In the genomic region with DNA sequence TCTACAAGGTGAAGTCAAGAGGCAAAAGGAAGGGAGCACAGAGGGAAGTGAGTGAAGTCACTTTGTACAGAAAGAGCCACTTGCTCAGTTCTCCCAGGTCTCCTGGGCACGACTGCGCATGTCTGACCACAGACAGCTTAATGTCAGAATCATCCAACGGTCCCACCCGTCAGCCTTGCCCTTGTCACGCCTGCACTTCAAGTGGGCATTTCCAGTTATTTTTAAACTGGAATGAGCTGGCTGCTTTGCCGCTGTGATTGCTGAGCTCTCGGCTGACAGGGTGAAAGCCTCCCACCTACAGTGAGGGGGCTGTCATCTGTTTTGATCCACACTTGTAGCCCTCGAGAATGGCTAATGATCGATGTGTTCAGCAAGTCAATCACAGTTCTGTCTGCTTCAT, we compare ENCODE assay signal across 12 mouse cellular contexts.
A peak's percentile ranks its signal among the peaks of the same experiment; 100 is the strongest.
DNase-seq lines count a peak whose midpoint lies in the region; ATAC-seq and TF ChIP-seq lines count a peak whose summit lies in the region.
"Had no signal": no experiment of that assay in that cellular context is flagged by ENCODE, and none has a peak within 500 bp of the region (broad histone marks: within the 10 kb centered on the region; RNA-seq: fewer than 3 reads in every experiment).

No protein-coding gene starts in this region.

- H3K4me1 ChIP-seq in midbrain, embryonic 10.5 days = peaks cover 21% of the 10 kb centered on the region
- H3K4me1 ChIP-seq in midbrain, embryonic 16.5 days (ENCODE audit: control insufficient read depth, insufficient read depth, low read length) = no peaks in the 10 kb centered on the region; the same call in 1 of the 2 replicates
- H3K4me1 ChIP-seq in heart, adult 2 months (ENCODE audit: control insufficient read depth, insufficient read depth, low read length) = peaks cover 2% of the 10 kb centered on the region; the same call in 1 of the 2 replicates
- peaks cover 45% of the 10 kb centered on the region for H3K4me1 ChIP-seq in heart, embryonic 15.5 days (replicated peaks)
- H3K4me1 ChIP-seq: liver, embryonic 15.5 days had no signal

- H3K27ac ChIP-seq in midbrain, embryonic 10.5 days (replicated peaks) = 0 out of 2 replicates have a peak overlapping the region, but pooled peaks have one; percentile 2
- no peak overlapping the region for H3K27ac ChIP-seq in midbrain, embryonic 16.5 days (ENCODE audit: low read length)
- peak overlapping the region; percentile 43 for H3K27ac ChIP-seq in heart, adult 2 months
- H3K27ac ChIP-seq in heart, embryonic 15.5 days = peak overlapping the region; percentile 90
- H3K27ac ChIP-seq: liver, embryonic 15.5 days had no signal

- no peak for DNase-seq in midbrain, embryonic 10.5 days (ENCODE audit: low spot score)
- peak; percentile 40 to 60 for DNase-seq in heart, adult 2 months
- no peak for DNase-seq in layer of hippocampus, adult 11-12 months (ENCODE audit: low spot score)
- no peak for DNase-seq in embryo, embryonic 11 days
- DNase-seq in cerebellum, adult 18-20 months = no peak
- DNase-seq: adrenal gland, postnatal 10 days; cerebellum, postnatal 36 days; kidney, postnatal 14 days had no signal

- ATAC-seq in midbrain, embryonic 16.5 days = no peak
- ATAC-seq in heart, embryonic 15.5 days (replicated peaks; ENCODE audit: insufficient number of reproducible peaks, insufficient read depth, low FRiP score, low read depth) = peak; percentile 82

- TF ChIP-seq CTCF in heart, adult 2 months (IDR thresholded peaks at IDR 0.05) = no peak

- TF ChIP-seq POLR2A in heart, adult 2 months (IDR thresholded peaks at IDR 0.05; ENCODE audit: insufficient read depth, low read depth, low read length) = peak; percentile 25; the same call in 1 of the 2 replicates
- no peak for TF ChIP-seq POLR2A in myocyte (IDR thresholded peaks at IDR 0.05; ENCODE audit: insufficient read length, low read depth)

- H3K27me3 ChIP-seq in midbrain, embryonic 10.5 days (ENCODE audit: low read depth, poor library complexity, severe bottlenecking) = no peaks in the 10 kb centered on the region
- H3K27me3 ChIP-seq in midbrain, embryonic 16.5 days (ENCODE audit: control insufficient read depth, insufficient read depth, low read depth, low read length) = no peaks in the 10 kb centered on the region
- H3K27me3 ChIP-seq in heart, adult 2 months (ENCODE audit: control insufficient read depth, insufficient read depth, low read length) = no peaks in the 10 kb centered on the region
- no peaks in the 10 kb centered on the region for H3K27me3 ChIP-seq in heart, embryonic 15.5 days
- no peaks in the 10 kb centered on the region for H3K27me3 ChIP-seq in myocyte (ENCODE audit: control insufficient read depth, insufficient read depth, insufficient read length)
- H3K27me3 ChIP-seq: liver, embryonic 15.5 days had no signal

- intact Hi-C loops in heart, adult 2 months (cut with DNase I) = no loop called here

- no peak overlapping the region for H3K4me3 ChIP-seq in midbrain, embryonic 10.5 days
- H3K4me3 ChIP-seq in midbrain, embryonic 16.5 days (ENCODE audit: low read depth, low read length) = no peak overlapping the region
- H3K4me3 ChIP-seq in heart, adult 2 months = no peak overlapping the region
- no peak overlapping the region for H3K4me3 ChIP-seq in heart, embryonic 15.5 days
- no peak overlapping the region for H3K4me3 ChIP-seq in myocyte
- H3K4me3 ChIP-seq: liver, embryonic 15.5 days had no signal

- no peak overlapping the region for H3ac ChIP-seq in myocyte (ENCODE audit: control insufficient read depth, insufficient read length)

- no peak overlapping the region for H3K9ac ChIP-seq in midbrain, embryonic 16.5 days (ENCODE audit: low read depth, low read length)
- no peak overlapping the region for H3K9ac ChIP-seq in heart, adult 2 months (ENCODE audit: low read depth, low read length)
- 0 out of 2 replicates have a peak overlapping the region, but pooled peaks have one; percentile 25 for H3K9ac ChIP-seq in heart, embryonic 15.5 days
- H3K9ac ChIP-seq: liver, embryonic 15.5 days had no signal

- no peaks in the 10 kb centered on the region for H3K36me3 ChIP-seq in midbrain, embryonic 10.5 days
- H3K36me3 ChIP-seq in midbrain, embryonic 16.5 days (ENCODE audit: control insufficient read depth, insufficient read depth, low read length) = no peaks in the 10 kb centered on the region
- H3K36me3 ChIP-seq in heart, adult 2 months (ENCODE audit: control insufficient read depth, insufficient read depth, low read length) = no peaks in the 10 kb centered on the region
- no peaks in the 10 kb centered on the region for H3K36me3 ChIP-seq in heart, embryonic 15.5 days
- no peaks in the 10 kb centered on the region for H3K36me3 ChIP-seq in myocyte (ENCODE audit: control insufficient read depth, insufficient read depth)
- H3K36me3 ChIP-seq: liver, embryonic 15.5 days had no signal

- no peak overlapping the region for H3K4me2 ChIP-seq in midbrain, embryonic 16.5 days (ENCODE audit: low read length)
- H3K4me2 ChIP-seq in heart, embryonic 15.5 days = peak overlapping the region; percentile 44
- peak overlapping the region; percentile 36 for H3K4me2 ChIP-seq in myocyte (ENCODE audit: low read depth)
- H3K4me2 ChIP-seq: liver, embryonic 15.5 days had no signal

- WGBS in midbrain, embryonic 10.5 days = 79% methylated on average over 9 of the region's 9 CpGs
- 45% methylated on average over 9 of the region's 9 CpGs for WGBS in midbrain, embryonic 16.5 days
- 49% methylated on average over 9 of the region's 9 CpGs for WGBS in heart, adult 2 months
- WGBS in heart, embryonic 15.5 days = 27% methylated on average over 9 of the region's 9 CpGs

- no peaks in the 10 kb centered on the region for H3K9me3 ChIP-seq in midbrain, embryonic 10.5 days (replicated peaks)
- H3K9me3 ChIP-seq in midbrain, embryonic 16.5 days (replicated peaks; ENCODE audit: control insufficient read depth, low read length, poor library complexity, severe bottlenecking) = no peaks in the 10 kb centered on the region
- no peaks in the 10 kb centered on the region for H3K9me3 ChIP-seq in heart, embryonic 15.5 days (replicated peaks)
- H3K9me3 ChIP-seq: liver, embryonic 15.5 days had no signal

- 0 out of 2 replicates have a peak, but pooled peaks have one; percentile 39 for TF ChIP-seq EP300 in heart, adult 2 months (IDR thresholded peaks at IDR 0.05; ENCODE audit: insufficient read depth, low read depth, low read length)

- no peaks in the 10 kb centered on the region for H3K79me2 ChIP-seq in heart, adult 2 months (replicated peaks; ENCODE audit: control insufficient read depth, insufficient read depth, low read length)
- no peaks in the 10 kb centered on the region for H3K79me2 ChIP-seq in myocyte (ENCODE audit: control insufficient read depth, insufficient read depth)

TF ChIP-seq in myocyte, 11 proteins besides CTCF, POLR2A, EP300 and RAD21:
- TF ChIP-seq MYOD1 (IDR thresholded peaks at IDR 0.05; ENCODE audit: control insufficient read depth in 1 of 3, insufficient read length in 2 of 3, low read depth in 2 of 3) (no peak), POLR2AphosphoS2 (IDR thresholded peaks at IDR 0.05; ENCODE audit: insufficient read length, low read depth) (no peak), MYOG (IDR thresholded peaks at IDR 0.05; ENCODE audit: control insufficient read depth in 1 of 3, insufficient read depth in 1 of 3, insufficient read length in 2 of 3, low read depth in 2 of 3) (no peak)

Comparison
In these comparisons a context has a peak if more than half of its experiments do, and no peak if none do; other contexts are left out.
1. DNase-seq: peak in heart, adult 2 months (2 of 2); none in midbrain, embryonic 10.5 days (single experiment), layer of hippocampus, adult 11-12 months (single experiment), embryo, embryonic 11 days (single experiment) and cerebellum, adult 18-20 months (0 of 2).